9 mouse cellular contexts compared by ENCODE assay signal in the genomic region with DNA sequence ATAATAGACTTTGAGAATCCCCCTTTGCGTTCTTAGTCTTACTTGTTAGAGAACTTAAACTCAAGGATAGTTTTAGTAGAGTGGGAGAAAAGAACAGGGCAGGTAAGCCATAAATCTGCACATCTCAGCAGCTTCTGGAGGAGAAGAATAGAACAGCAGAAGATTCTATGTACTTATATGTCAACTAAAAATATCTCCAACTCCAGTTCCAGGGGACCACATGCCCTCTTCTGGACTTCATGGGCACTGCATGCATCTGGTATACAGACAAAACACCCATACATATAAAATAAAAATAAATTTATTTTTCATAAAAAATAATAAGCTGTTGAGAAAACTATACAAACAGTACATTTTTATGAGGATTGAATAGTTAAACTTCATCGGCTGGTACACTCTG.
A peak's percentile ranks its signal among the peaks of the same experiment; 100 is the strongest.
DNase-seq lines count a peak whose midpoint lies in the region; ATAC-seq lines count a peak whose summit lies in the region.
"Had no signal": no experiment of that assay in that cellular context is flagged by ENCODE, and none has a peak within 500 bp of the region (broad histone marks: within the 10 kb centered on the region; RNA-seq: fewer than 3 reads in every experiment).

No protein-coding gene starts in this region.

- no peak for ATAC-seq in hindbrain, embryonic 11.5 days (ENCODE audit: low FRiP score)
- ATAC-seq in hindbrain, embryonic 16.5 days = no peak
- ATAC-seq: forebrain, embryonic 13.5 days; inflammation-experienced regulatory T-cells, adult 6 months had no signal

- H3K4me1 ChIP-seq in hindbrain, embryonic 11.5 days (replicated peaks; ENCODE audit: control insufficient read depth, insufficient read depth, low read length) = no peaks in the 10 kb centered on the region
- no peaks in the 10 kb centered on the region for H3K4me1 ChIP-seq in hindbrain, embryonic 16.5 days (ENCODE audit: control insufficient read depth, insufficient read depth, low read depth, low read length)
- H3K4me1 ChIP-seq: forebrain, embryonic 13.5 days had no signal

- no peaks in the 10 kb centered on the region for H3K9me3 ChIP-seq in hindbrain, embryonic 11.5 days (ENCODE audit: control insufficient read depth, low read length)
- no peaks in the 10 kb centered on the region for H3K9me3 ChIP-seq in hindbrain, embryonic 16.5 days (ENCODE audit: control insufficient read depth, low read length)
- H3K9me3 ChIP-seq: forebrain, embryonic 13.5 days had no signal

- H3K4me3 ChIP-seq in hindbrain, embryonic 11.5 days (ENCODE audit: low read depth, low read length) = no peak overlapping the region
- no peak overlapping the region for H3K4me3 ChIP-seq in hindbrain, embryonic 16.5 days (ENCODE audit: low read length)
- H3K4me3 ChIP-seq: forebrain, embryonic 13.5 days had no signal

- DNase-seq in hindbrain, embryonic 11.5 days (ENCODE audit: low spot score) = peak; percentile 36
- peak; percentile 32 to 33 for DNase-seq in right cerebral cortex, adult 2 months (ENCODE audit: low spot score in 2 of 2)
- DNase-seq in right cerebral cortex, postnatal 36 days (ENCODE audit: low spot score in 2 of 2) = no peak
- peak; percentile 6 to 44 for DNase-seq in frontal cortex, postnatal 36 days (ENCODE audit: low spot score in 2 of 2)
- DNase-seq in urinary bladder, adult 18-20 months (ENCODE audit: low spot score in 2 of 2) = no peak
- no peak for DNase-seq in T-cell, adult 2 months (ENCODE audit: low spot score)

- no peak overlapping the region for H3K27ac ChIP-seq in hindbrain, embryonic 11.5 days (ENCODE audit: low read depth, low read length)
- no peak overlapping the region for H3K27ac ChIP-seq in hindbrain, embryonic 16.5 days (ENCODE audit: low read depth, low read length)
- H3K27ac ChIP-seq: forebrain, embryonic 13.5 days had no signal

- 91% methylated on average over 2 of the region's 2 CpGs for WGBS in hindbrain, embryonic 11.5 days
- 94% methylated on average over 2 of the region's 2 CpGs for WGBS in hindbrain, embryonic 16.5 days

- H3K27me3 ChIP-seq in hindbrain, embryonic 11.5 days (ENCODE audit: control insufficient read depth, insufficient read depth, low read length) = no peaks in the 10 kb centered on the region
- H3K27me3 ChIP-seq in hindbrain, embryonic 16.5 days (replicated peaks; ENCODE audit: control insufficient read depth, insufficient read depth, low read length) = no peaks in the 10 kb centered on the region
- H3K27me3 ChIP-seq: forebrain, embryonic 13.5 days had no signal

- H3K9ac ChIP-seq in hindbrain, embryonic 11.5 days (ENCODE audit: low read depth, low read length) = no peak overlapping the region
- no peak overlapping the region for H3K9ac ChIP-seq in hindbrain, embryonic 16.5 days (ENCODE audit: low read depth, low read length)
- H3K9ac ChIP-seq: forebrain, embryonic 13.5 days had no signal

- H3K36me3 ChIP-seq in hindbrain, embryonic 11.5 days (ENCODE audit: control insufficient read depth, insufficient read depth, low read length) = no peaks in the 10 kb centered on the region
- H3K36me3 ChIP-seq in hindbrain, embryonic 16.5 days (ENCODE audit: control insufficient read depth, insufficient read depth, low read length) = no peaks in the 10 kb centered on the region

- H3K4me2 ChIP-seq in hindbrain, embryonic 11.5 days (replicated peaks; ENCODE audit: low read depth, low read length) = no peak overlapping the region
- no peak overlapping the region for H3K4me2 ChIP-seq in hindbrain, embryonic 16.5 days (ENCODE audit: low read length)
- H3K4me2 ChIP-seq: forebrain, embryonic 13.5 days had no signal

Comparison
In these comparisons a context has a peak if more than half of its experiments do, and no peak if none do; other contexts are left out.
1. DNase-seq: peak in hindbrain, embryonic 11.5 days (single experiment), right cerebral cortex, adult 2 months (2 of 2) and frontal cortex, postnatal 36 days (2 of 2); none in right cerebral cortex, postnatal 36 days (0 of 2), urinary bladder, adult 18-20 months (0 of 2) and T-cell, adult 2 months (single experiment).